Mouse (Mus musculus) erythroblast, embryonic 14.5 days (primary cell): ENCODE measurements around the gene Tmem176a. TPM values are rescaled to one million over a fixed set of nuclear protein-coding genes. Genes with fewer than 3 reads are reported as not detected.
"Not testable (repeated sequence)": the region's sequence is repeated elsewhere in the genome, so short reads cannot be mapped to it uniquely, and the experiment has no call there.

Experiments
- H3K27me3 ChIP-seq: 2 replicates; pipeline ENCODE4 v1.6.1; 2012; ENCODE audit warnings: inconsistent platforms; ENCODE audit not compliant: control insufficient read depth
- H3K36me3 ChIP-seq: 2 replicates; pipeline ENCODE4 v1.6.1; 2012; ENCODE audit warnings: mild to moderate bottlenecking, inconsistent platforms; ENCODE audit not compliant: control insufficient read depth
- H3K4me1 ChIP-seq: 2 replicates; pipeline ENCODE4 v1.6.1; 2012; ENCODE audit warnings: inconsistent platforms; ENCODE audit not compliant: control insufficient read depth
- H3K4me3 ChIP-seq: replicated peaks from 2 replicates; pipeline ENCODE3; 2012; ENCODE audit warnings: moderate library complexity, mild to moderate bottlenecking, inconsistent platforms
- H3K9me3 ChIP-seq: 2 replicates; pipeline ENCODE4 v1.6.1; 2012; ENCODE audit warnings: low read length, inconsistent platforms, mixed read lengths; ENCODE audit not compliant: control insufficient read depth
- GATA1 ChIP-seq: IDR thresholded peaks from 2 replicates; pipeline ENCODE4 v1.6.1; 2012; ENCODE audit warnings: low read length, inconsistent platforms, mixed read lengths
- TAL1 ChIP-seq: IDR thresholded peaks from 3 replicates; pipeline ENCODE4 v1.6.1; 2012; ENCODE audit warnings: low read length, inconsistent platforms, mixed read lengths
- polyA plus RNA-seq: library from polyadenylated mRNA; stranded (reverse); fragments of >175 nt; gene quantifications from 2 replicates; pipeline ENCODE4 v1.2.3, GENCODE M21; 2012

Tmem176a gene
- 0.32 and 0.81 TPM in 2 replicates for polyA plus RNA-seq

DNA sequence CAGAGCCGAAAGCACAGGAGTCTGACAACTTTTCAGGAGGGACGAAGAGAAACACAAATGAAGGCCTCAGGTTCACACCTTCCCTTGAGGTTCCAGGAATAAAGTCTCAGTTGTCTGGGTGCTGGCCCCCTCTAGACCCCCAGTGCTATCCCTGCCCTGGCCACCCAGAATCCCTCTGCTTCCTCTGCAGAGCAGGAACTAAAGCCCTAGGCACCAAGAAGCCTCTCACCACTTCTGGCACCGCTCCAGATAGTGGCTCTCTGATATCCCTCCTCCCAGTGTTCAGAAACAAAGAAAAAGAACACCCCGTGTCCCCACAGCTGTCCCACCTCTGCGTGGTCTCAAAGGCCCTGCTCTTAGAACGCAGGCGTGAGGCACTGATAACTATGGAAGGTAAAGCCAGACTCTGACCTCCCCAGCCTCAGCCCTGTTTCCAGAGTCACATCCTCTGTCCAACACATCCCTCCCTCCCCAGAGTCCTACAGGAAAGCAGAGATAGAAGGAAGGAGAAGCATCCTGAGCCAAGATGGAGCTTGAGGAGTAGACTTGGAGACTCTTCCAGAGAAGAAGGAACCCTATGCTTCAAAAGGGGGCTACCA is at the start of gene Tmem176a:
TSS of gene Tmem176a (plus strand) at position 549 of the 599 bp plus-strand sequence.
- Histone ChIP-seq H3K36me3 (peaks cover 1% of the 10 kb centered on the region; the same call in 1 of the 2 replicates), H3K4me1 (no peaks in the 10 kb centered on the region), H3K4me3 (peak within 1 kb of the TSS; percentile 52), H3K9me3 (no peaks in the 10 kb centered on the region), H3K27me3 (no peaks in the 10 kb centered on the region)
- TF ChIP-seq GATA1 = no peak
- TF ChIP-seq TAL1 = no peak

DNA sequence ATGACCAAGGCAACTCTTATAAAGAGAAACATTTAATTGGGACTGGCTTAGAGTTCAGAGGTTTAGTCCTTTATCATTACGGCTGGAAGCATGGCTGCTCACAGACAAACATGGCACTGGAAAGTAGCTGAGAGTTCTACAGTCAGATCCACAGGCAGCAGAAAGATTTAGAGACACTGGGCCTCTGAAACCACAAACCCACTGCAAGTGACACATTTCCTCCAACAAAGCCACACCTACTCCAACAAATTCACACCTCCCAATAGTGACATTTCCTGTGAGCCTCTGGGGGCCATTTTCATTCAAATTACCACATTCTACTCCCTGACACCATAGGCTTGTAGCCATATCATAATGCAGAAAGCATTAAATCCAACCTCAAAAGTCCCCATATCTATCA is 38.8 kb upstream of the Tmem176a start:
- no peaks in the 10 kb centered on the region for H3K4me1 ChIP-seq
- H3K36me3 ChIP-seq = no peaks in the 10 kb centered on the region
- no peaks in the 10 kb centered on the region for H3K27me3 ChIP-seq
- H3K4me3 ChIP-seq = no peak overlapping the region
- TF ChIP-seq TAL1 (no peak), GATA1 (no peak)
- peaks cover 5% of the 10 kb centered on the region for H3K9me3 ChIP-seq

- Histone ChIP-seq H3K27me3 (no peaks in the 10 kb centered on the region), H3K4me3 (no peak overlapping the region), H3K4me1 (no peaks in the 10 kb centered on the region), H3K9me3 (peaks cover 5% of the 10 kb centered on the region), H3K36me3 (no peaks in the 10 kb centered on the region)
- TF ChIP-seq GATA1 (no peak), TAL1 (no peak)
Measured at GRCm38 (mm10) chr6:48803406-48804051, 37.2 kb upstream of the Tmem176a start.

- Histone ChIP-seq H3K4me3 (no peak overlapping the region), H3K36me3 (no peaks in the 10 kb centered on the region), H3K9me3 (peaks cover 5% of the 10 kb centered on the region), H3K27me3 (no peaks in the 10 kb centered on the region), H3K4me1 (no peaks in the 10 kb centered on the region)
- no peak for TF ChIP-seq GATA1
Measured at GRCm38 (mm10) chr6:48804346-48804745, 36.4 kb upstream of the Tmem176a start.

GRCm38 (mm10) chr6:48806746-48807145 is 34.0 kb upstream of the Tmem176a start:
- no peaks in the 10 kb centered on the region for H3K27me3 ChIP-seq
- H3K9me3 ChIP-seq = peaks cover 5% of the 10 kb centered on the region
- H3K36me3 ChIP-seq = no peaks in the 10 kb centered on the region
- TF ChIP-seq TAL1 (no peak), GATA1 (no peak)
- no peak overlapping the region for H3K4me3 ChIP-seq
- H3K4me1 ChIP-seq = no peaks in the 10 kb centered on the region

GRCm38 (mm10) chr6:48809494-48810219 is 31.1 kb upstream of the Tmem176a start:
- Histone ChIP-seq H3K4me3 (no peak overlapping the region), H3K36me3 (no peaks in the 10 kb centered on the region), H3K9me3 (peaks cover 2% of the 10 kb centered on the region; the same call in 1 of the 2 replicates), H3K27me3 (no peaks in the 10 kb centered on the region), H3K4me1 (no peaks in the 10 kb centered on the region)
- TF ChIP-seq TAL1 (no peak), GATA1 (no peak)

- H3K36me3 ChIP-seq = no peaks in the 10 kb centered on the region
- no peaks in the 10 kb centered on the region for H3K9me3 ChIP-seq
- TF ChIP-seq GATA1 = no peak
- no peak for TF ChIP-seq TAL1
- no peak overlapping the region for H3K4me3 ChIP-seq
- no peaks in the 10 kb centered on the region for H3K4me1 ChIP-seq
- no peaks in the 10 kb centered on the region for H3K27me3 ChIP-seq
Measured at GRCm38 (mm10) chr6:48815013-48815412, 25.7 kb upstream of the Tmem176a start.

- TF ChIP-seq TAL1 = no peak
- TF ChIP-seq GATA1 = no peak
- H3K27me3 ChIP-seq = no peaks in the 10 kb centered on the region
Measured at GRCm38 (mm10) chr6:48817815-48818214, 22.9 kb upstream of the Tmem176a start.

DNA sequence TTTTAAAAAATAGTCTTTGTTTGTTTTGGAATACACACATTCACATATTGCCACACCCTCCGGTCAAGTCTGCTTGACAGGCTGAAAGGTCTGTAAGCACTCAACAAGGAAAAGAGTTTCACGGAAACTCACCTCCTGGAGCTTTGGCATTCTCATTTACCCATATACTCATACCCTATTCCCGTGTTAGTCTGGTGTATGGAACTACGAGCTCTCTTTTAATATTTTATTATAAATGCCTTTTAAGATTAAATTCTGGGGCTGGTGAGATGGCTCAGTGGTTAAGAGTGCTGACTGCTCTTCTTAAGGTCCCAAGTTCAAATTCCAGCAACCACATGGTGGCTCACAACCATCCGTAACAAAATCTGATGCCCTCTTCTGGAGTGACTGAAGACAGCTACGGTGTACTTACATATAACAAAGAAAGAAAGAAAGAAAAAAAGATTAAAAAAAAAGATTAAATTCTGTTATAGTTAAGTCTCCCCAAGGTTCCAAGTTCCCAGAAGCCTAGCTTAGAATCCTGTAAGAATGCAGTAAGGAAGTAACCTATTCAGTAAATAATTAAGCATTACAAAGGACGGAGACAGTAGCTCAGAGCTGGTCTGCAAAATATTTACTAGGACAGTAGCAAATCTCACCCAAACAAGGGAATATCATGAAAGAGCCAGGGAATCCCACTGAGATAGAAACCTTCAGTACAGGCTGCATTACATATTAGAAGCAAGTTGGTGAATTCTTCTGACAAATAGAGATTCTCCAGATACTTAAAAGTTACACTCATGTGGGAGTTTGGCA is 18.5 kb upstream of the Tmem176a start:
- not testable (repeated sequence) for H3K9me3 ChIP-seq, H3K4me1 ChIP-seq, H3K27me3 ChIP-seq, H3K36me3 ChIP-seq, H3K4me3 ChIP-seq

More at GRCm38 (mm10) chr6:48817815-48818214, 22.9 kb upstream of the Tmem176a start:
- no peaks in the 10 kb centered on the region for H3K36me3 ChIP-seq
- H3K4me3 ChIP-seq = no peak overlapping the region
- H3K4me1 ChIP-seq = no peaks in the 10 kb centered on the region
- H3K9me3 ChIP-seq = no peaks in the 10 kb centered on the region
